Mouse (Mus musculus): ENCODE data around the gene Olfr1130. TPM values are rescaled to one million over a fixed set of nuclear protein-coding genes. Genes with fewer than 3 reads are reported as not detected.
"Not testable (repeated sequence)": the region's sequence is repeated elsewhere in the genome, so short reads cannot be mapped to it uniquely, and the experiment has no call there.

Gene Olfr1130
- not detected in 2 replicates for polyA plus RNA-seq (2015; fragmentation: Nextera tagmentation; extraction: Ambion mirVana)

DNA sequence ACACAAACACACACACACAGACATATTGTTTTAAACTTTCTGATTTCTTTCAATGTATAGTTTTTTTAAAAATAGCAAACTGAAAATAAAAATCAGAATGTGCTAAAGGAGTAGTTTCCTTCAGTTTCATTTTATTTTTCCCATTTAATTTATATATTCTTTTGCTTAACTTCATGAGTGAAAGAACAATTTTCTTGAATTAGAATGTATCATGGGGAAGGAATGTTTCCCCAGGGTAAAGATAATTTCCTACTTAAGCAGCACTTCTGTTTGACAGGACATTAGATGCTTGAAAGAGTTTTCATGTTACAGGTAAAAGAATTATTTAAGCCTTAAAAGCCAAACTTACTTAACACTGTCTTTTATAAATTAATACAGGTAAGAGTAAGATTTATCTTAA, at the start of gene Olfr1130:
Gene Olfr1130 (plus strand): TSS at position 301 of the 400 bp plus-strand sequence.
- not testable (repeated sequence) for H3K27me3 ChIP-seq (replicated peaks); H3K4me3 ChIP-seq; H3K9me3 ChIP-seq; H3K36me3 ChIP-seq; H3K27ac ChIP-seq (replicated peaks); H3K9ac ChIP-seq; ATAC-seq (ENCODE audit: extremely low read depth, insufficient number of reproducible peaks, low FRiP score, low TSS enrichment); H3K4me2 ChIP-seq; H3K4me1 ChIP-seq

DNA sequence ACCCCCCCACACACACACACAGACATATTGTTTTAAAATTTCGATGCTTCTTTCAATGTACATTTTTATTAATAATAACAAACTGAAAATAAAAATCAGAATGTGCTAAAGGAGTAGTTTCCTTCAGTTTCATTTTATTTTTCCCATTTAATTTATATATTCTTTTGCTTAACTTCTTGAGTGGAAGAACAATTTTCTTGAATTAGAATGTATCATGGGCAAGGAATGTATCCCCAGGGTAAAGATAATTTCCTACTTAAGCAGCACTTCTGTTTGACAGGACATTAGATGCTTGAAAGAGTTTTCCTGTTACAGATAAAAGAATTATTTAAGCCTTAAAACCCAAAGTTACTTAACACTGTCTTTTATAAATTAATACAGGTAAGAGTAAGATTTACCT, 32.4 kb upstream of the Olfr1130 start, which contains the start of gene Olfr1129:
Gene Olfr1129 (plus strand): TSS at position 301 of the 400 bp plus-strand sequence.
- not testable (repeated sequence) for H3K27me3 ChIP-seq (replicated peaks); H3K4me1 ChIP-seq; H3K9ac ChIP-seq; H3K4me2 ChIP-seq; H3K4me3 ChIP-seq; H3K36me3 ChIP-seq; ATAC-seq (ENCODE audit: extremely low read depth, insufficient number of reproducible peaks, low FRiP score, low TSS enrichment); H3K9me3 ChIP-seq; H3K27ac ChIP-seq (replicated peaks)
- 71% methylated on average over 1 of the region's 1 CpGs for WGBS

DNA sequence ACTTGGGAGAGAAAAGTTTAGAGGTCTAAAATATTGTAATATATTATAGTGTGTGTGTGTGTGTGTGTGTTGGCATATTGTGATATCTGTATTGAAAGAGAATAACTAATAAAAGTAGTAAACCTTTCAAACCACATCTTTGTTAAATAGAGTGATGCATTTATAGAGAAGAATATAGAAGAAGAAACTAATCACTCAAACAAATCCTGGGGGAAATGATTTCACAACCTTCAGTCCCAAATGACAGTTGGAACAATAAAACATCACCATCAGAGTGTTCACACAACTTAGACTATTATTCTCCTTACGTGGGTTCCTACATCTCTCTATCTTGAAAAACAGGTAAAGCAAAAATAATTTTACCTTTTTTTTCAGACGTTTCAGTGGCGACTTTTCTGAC, 20.8 kb downstream of the Olfr1130 start, which contains the start of gene Olfr1131:
Gene Olfr1131 (plus strand): TSS at position 301 of the 400 bp plus-strand sequence.
- no peak within 1 kb of the TSS for H3K4me2 ChIP-seq
- no peaks in the 10 kb centered on the region for H3K9me3 ChIP-seq
- no peaks in the 10 kb centered on the region for H3K4me1 ChIP-seq
- WGBS: 54% methylated on average over 3 of the region's 3 CpGs
- no peak within 1 kb of the TSS for H3K4me3 ChIP-seq
- no peak within 1 kb of the TSS for H3K27ac ChIP-seq (replicated peaks)
- no peaks in the 10 kb centered on the region for H3K27me3 ChIP-seq (replicated peaks)
- ATAC-seq (ENCODE audit: extremely low read depth, insufficient number of reproducible peaks, low FRiP score, low TSS enrichment): no peak
- no peaks in the 10 kb centered on the region for H3K36me3 ChIP-seq
- no peak within 1 kb of the TSS for H3K9ac ChIP-seq

DNA sequence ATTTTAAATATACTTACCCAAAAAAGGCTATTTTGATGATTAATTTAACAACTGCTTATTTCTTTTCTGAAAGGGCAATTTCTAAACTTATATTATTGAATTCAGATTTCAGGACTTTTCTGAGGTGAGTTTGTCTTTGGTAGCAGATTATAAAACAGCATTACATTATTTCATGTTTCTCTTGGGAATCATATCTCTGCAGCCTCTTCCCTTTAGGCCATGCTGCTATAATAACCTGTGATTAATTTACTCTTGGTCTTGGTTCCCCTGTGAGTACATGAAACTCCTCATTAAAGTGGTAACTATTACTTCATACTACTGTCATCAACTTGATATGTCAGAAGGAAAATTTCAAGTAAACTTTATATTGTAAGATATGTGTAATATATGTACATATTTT, 31.4 kb downstream of the Olfr1130 start, which contains the start of gene Olfr1132:
Gene Olfr1132 (minus strand): TSS at position 101 of the 400 bp plus-strand sequence.
- no peaks in the 10 kb centered on the region for H3K9me3 ChIP-seq
- H3K36me3 ChIP-seq: no peaks in the 10 kb centered on the region
- H3K4me2 ChIP-seq: no peak within 1 kb of the TSS
- no peak within 1 kb of the TSS for H3K4me3 ChIP-seq
- no peak within 1 kb of the TSS for H3K27ac ChIP-seq (replicated peaks)
- H3K9ac ChIP-seq: no peak within 1 kb of the TSS
- no peaks in the 10 kb centered on the region for H3K27me3 ChIP-seq (replicated peaks)
- no peaks in the 10 kb centered on the region for H3K4me1 ChIP-seq
- no peak for ATAC-seq (ENCODE audit: extremely low read depth, insufficient number of reproducible peaks, low FRiP score, low TSS enrichment)

DNA sequence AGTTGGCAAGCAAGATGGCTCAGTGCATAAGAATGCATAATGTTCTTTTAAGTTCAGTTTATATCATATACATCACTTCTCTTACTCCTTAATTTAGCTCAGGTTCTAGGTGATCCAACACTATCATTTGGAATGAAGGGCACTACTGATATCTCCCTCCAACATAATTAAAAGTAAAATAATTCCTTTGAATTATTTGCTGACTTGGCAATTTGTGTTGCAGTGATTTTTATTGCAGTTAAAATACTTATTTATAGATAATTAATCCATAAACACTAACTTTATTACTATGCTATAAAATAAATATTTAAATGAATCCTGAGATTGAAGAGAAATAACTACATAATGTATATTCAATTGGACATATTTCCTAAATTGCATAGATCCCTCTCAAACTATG, 36.4 kb downstream of the Olfr1130 start:
- no peak overlapping the region for H3K4me2 ChIP-seq
- ATAC-seq (ENCODE audit: extremely low read depth, insufficient number of reproducible peaks, low FRiP score, low TSS enrichment): no peak

DNA sequence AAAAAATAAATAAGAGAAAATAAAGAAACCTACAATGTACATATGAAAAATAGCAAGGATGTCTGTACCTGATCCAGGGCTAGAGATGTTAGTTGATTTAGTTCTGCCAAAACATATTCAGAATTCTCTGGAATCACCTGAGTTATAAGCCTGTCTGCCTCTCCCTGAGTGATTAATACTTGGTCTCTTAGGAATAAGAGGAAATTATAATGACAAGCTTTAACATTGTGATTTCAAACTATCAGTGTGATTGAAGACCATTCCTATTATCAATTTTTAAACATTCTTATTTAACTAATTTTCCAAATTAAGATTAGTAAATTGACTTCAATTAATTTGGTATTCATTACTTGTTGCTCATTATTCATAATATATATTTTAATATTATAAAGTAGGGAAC, 41.3 kb downstream of the Olfr1130 start, which contains the start of gene Olfr1133:
Gene Olfr1133 (minus strand): TSS at position 101 of the 400 bp plus-strand sequence.
- no peak within 1 kb of the TSS for H3K27ac ChIP-seq (replicated peaks)
- H3K4me3 ChIP-seq: no peak within 1 kb of the TSS
- H3K9ac ChIP-seq: no peak within 1 kb of the TSS
- no peaks in the 10 kb centered on the region for H3K4me1 ChIP-seq
- no peak within 1 kb of the TSS for H3K4me2 ChIP-seq
- H3K36me3 ChIP-seq: no peaks in the 10 kb centered on the region
- no peaks in the 10 kb centered on the region for H3K9me3 ChIP-seq
- no peak for ATAC-seq (ENCODE audit: extremely low read depth, insufficient number of reproducible peaks, low FRiP score, low TSS enrichment)
- no peaks in the 10 kb centered on the region for H3K27me3 ChIP-seq (replicated peaks)

More for the DNA sequence above, 36.4 kb downstream of the Olfr1130 start:
- no peaks in the 10 kb centered on the region for H3K36me3 ChIP-seq
- no peak overlapping the region for H3K27ac ChIP-seq (replicated peaks)
- no peaks in the 10 kb centered on the region for H3K9me3 ChIP-seq
- no peak overlapping the region for H3K4me3 ChIP-seq
- H3K9ac ChIP-seq: no peak overlapping the region
- H3K4me1 ChIP-seq: no peaks in the 10 kb centered on the region
- no peaks in the 10 kb centered on the region for H3K27me3 ChIP-seq (replicated peaks)

DNA sequence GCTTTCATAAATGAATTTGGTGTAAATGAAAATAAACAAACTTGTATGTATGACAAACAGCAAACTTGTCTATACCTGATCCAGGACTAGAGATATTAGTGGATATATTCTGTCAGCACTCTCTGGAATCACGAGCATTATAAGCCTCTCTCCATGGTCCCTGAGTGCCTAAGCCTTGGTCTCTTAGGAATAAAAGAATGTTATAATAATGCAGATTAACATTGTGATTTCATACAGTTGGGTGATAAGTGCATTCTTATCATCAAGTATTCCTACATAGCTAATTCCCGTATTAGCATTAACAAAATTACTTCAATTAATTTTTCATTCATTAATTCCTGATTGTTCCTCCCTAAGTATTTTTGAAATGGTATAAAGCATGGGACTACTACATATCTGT, 52.3 kb downstream of the Olfr1130 start, which contains the start of gene Olfr1134:
Gene Olfr1134 (minus strand): TSS at position 101 of the 400 bp plus-strand sequence.
- Histone ChIP-seq H3K9me3 (no peaks in the 10 kb centered on the region), H3K4me3 (no peak within 1 kb of the TSS), H3K27me3 (replicated peaks) (no peaks in the 10 kb centered on the region), H3K4me1 (no peaks in the 10 kb centered on the region), H3K9ac (no peak within 1 kb of the TSS), H3K36me3 (no peaks in the 10 kb centered on the region), H3K4me2 (no peak within 1 kb of the TSS), H3K27ac (replicated peaks) (no peak within 1 kb of the TSS)
- ATAC-seq (ENCODE audit: extremely low read depth, insufficient number of reproducible peaks, low FRiP score, low TSS enrichment): no peak
- WGBS: 73% methylated on average over 2 of the region's 2 CpGs

Other genes with a start within 250 kb of the Olfr1130 start
- gene Olfr1121, start 236.3 kb upstream of the Olfr1130 start, polyA plus RNA-seq (2015; fragmentation: Nextera tagmentation; extraction: Ambion mirVana): not detected in 2 replicates
- not detected in 2 replicates for gene Olfr1122, start 220.4 kb upstream of the Olfr1130 start, polyA plus RNA-seq (2015; fragmentation: Nextera tagmentation; extraction: Ambion mirVana)
- gene Olfr1123, start 189.6 kb upstream of the Olfr1130 start, polyA plus RNA-seq (2015; fragmentation: Nextera tagmentation; extraction: Ambion mirVana): not detected in 2 replicates
- gene Olfr1124, start 175.9 kb upstream of the Olfr1130 start, polyA plus RNA-seq (2015; fragmentation: Nextera tagmentation; extraction: Ambion mirVana): 0.05 and 0.08 TPM in 2 replicates
- not detected in 2 replicates for gene Olfr1126, start 152.2 kb upstream of the Olfr1130 start, polyA plus RNA-seq (2015; fragmentation: Nextera tagmentation; extraction: Ambion mirVana)
- gene Pramel7, start 109.1 kb upstream of the Olfr1130 start, polyA plus RNA-seq (2015; fragmentation: Nextera tagmentation; extraction: Ambion mirVana): not detected in 2 replicates
- not detected in 2 replicates for gene Pramel6, start 99.6 kb upstream of the Olfr1130 start, polyA plus RNA-seq (2015; fragmentation: Nextera tagmentation; extraction: Ambion mirVana)
- gene Olfr153, start 74.4 kb upstream of the Olfr1130 start, polyA plus RNA-seq (2015; fragmentation: Nextera tagmentation; extraction: Ambion mirVana): not detected in 2 replicates
- not detected in 2 replicates for gene Olfr1128, start 60.7 kb upstream of the Olfr1130 start, polyA plus RNA-seq (2015; fragmentation: Nextera tagmentation; extraction: Ambion mirVana)
- gene Olfr1129, start 32.3 kb upstream of the Olfr1130 start, polyA plus RNA-seq (2015; fragmentation: Nextera tagmentation; extraction: Ambion mirVana): not detected in 2 replicates
- not detected in 2 replicates for gene Olfr1131, start 20.9 kb downstream of the Olfr1130 start, polyA plus RNA-seq (2015; fragmentation: Nextera tagmentation; extraction: Ambion mirVana)
- gene Olfr1132, start 31.3 kb downstream of the Olfr1130 start, polyA plus RNA-seq (2015; fragmentation: Nextera tagmentation; extraction: Ambion mirVana): not detected in 2 replicates
- not detected in 2 replicates for gene Olfr1133, start 41.2 kb downstream of the Olfr1130 start, polyA plus RNA-seq (2015; fragmentation: Nextera tagmentation; extraction: Ambion mirVana)
- not detected in 2 replicates for gene Olfr1134, start 52.2 kb downstream of the Olfr1130 start, polyA plus RNA-seq (2015; fragmentation: Nextera tagmentation; extraction: Ambion mirVana)
- not detected in 2 replicates for gene Olfr1135, start 67.5 kb downstream of the Olfr1130 start, polyA plus RNA-seq (2015; fragmentation: Nextera tagmentation; extraction: Ambion mirVana)
- gene Olfr1136, start 87.7 kb downstream of the Olfr1130 start, polyA plus RNA-seq (2015; fragmentation: Nextera tagmentation; extraction: Ambion mirVana): not detected in 2 replicates
- gene Olfr1137, start 107.0 kb downstream of the Olfr1130 start, polyA plus RNA-seq (2015; fragmentation: Nextera tagmentation; extraction: Ambion mirVana): not detected in 2 replicates
- gene Olfr1138, start 133.8 kb downstream of the Olfr1130 start, polyA plus RNA-seq (2015; fragmentation: Nextera tagmentation; extraction: Ambion mirVana): not detected in 2 replicates
- not detected in 2 replicates for gene Olfr1140, start 137.5 kb downstream of the Olfr1130 start, polyA plus RNA-seq (2015; fragmentation: Nextera tagmentation; extraction: Ambion mirVana)
- not detected in 2 replicates for gene Olfr1141, start 147.8 kb downstream of the Olfr1130 start, polyA plus RNA-seq (2015; fragmentation: Nextera tagmentation; extraction: Ambion mirVana)
- gene Olfr152, start 173.3 kb downstream of the Olfr1130 start, polyA plus RNA-seq (2015; fragmentation: Nextera tagmentation; extraction: Ambion mirVana): not detected in 2 replicates
- not detected in 2 replicates for gene Olfr1143, start 194.4 kb downstream of the Olfr1130 start, polyA plus RNA-seq (2015; fragmentation: Nextera tagmentation; extraction: Ambion mirVana)
- not detected in 2 replicates for gene Olfr1145, start 203.6 kb downstream of the Olfr1130 start, polyA plus RNA-seq (2015; fragmentation: Nextera tagmentation; extraction: Ambion mirVana)
- gene Olfr1148, start 224.3 kb downstream of the Olfr1130 start, polyA plus RNA-seq (2015; fragmentation: Nextera tagmentation; extraction: Ambion mirVana): not detected in 2 replicates
- not detected in 2 replicates for gene Olfr1150-ps1, start 237.8 kb downstream of the Olfr1130 start, polyA plus RNA-seq (2015; fragmentation: Nextera tagmentation; extraction: Ambion mirVana)
- gene Olfr1151, start 249.7 kb downstream of the Olfr1130 start, polyA plus RNA-seq (2015; fragmentation: Nextera tagmentation; extraction: Ambion mirVana): not detected in 2 replicates